Mouse (Mus musculus): ENCODE data around the gene Prr13.

Prr13 gene

GRCm38 (mm10) chr15:102458904-102459317 lies at the start of gene Prr13:
Gene Prr13, plus strand, starts transcription at chr15:102459028.
- peak; percentile 97 for DNase-seq

- peak; percentile 22 for DNase-seq
These were observed 49.5 kb upstream of the Prr13 start for GRCm38 (mm10) chr15:102409286-102409685.

DNA sequence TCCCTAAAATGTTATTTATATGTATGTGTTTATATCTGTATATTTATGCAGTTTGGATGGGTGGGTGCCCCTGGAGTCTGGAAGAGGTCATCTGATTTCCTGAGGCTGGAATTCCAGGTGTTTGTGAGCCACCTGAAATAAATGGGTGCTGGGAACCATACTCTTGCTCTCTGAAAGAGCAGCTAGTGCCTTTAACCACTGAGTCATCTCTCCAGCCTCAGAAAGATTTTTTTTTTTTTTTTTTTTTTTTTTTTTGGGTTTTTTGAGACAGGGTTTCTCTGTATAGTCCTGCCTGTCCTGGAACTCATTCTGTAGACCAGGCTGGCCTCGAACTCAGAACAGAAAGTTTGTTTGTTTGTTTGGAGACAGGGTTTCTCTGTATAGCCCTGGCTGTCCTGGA lies 47.8 kb upstream of the Prr13 start:
- DNase-seq: no peak

GRCm38 (mm10) chr15:102413687-102414086 lies 45.1 kb upstream of the Prr13 start:
- no peak for DNase-seq

GRCm38 (mm10) chr15:102417524-102417923 lies 41.3 kb upstream of the Prr13 start:
- DNase-seq: no peak

- DNase-seq: no peak
These were observed 37.8 kb upstream of the Prr13 start for GRCm38 (mm10) chr15:102420986-102421385.

- DNase-seq: no peak
These were observed 37.4 kb upstream of the Prr13 start for GRCm38 (mm10) chr15:102421437-102421836.

DNA sequence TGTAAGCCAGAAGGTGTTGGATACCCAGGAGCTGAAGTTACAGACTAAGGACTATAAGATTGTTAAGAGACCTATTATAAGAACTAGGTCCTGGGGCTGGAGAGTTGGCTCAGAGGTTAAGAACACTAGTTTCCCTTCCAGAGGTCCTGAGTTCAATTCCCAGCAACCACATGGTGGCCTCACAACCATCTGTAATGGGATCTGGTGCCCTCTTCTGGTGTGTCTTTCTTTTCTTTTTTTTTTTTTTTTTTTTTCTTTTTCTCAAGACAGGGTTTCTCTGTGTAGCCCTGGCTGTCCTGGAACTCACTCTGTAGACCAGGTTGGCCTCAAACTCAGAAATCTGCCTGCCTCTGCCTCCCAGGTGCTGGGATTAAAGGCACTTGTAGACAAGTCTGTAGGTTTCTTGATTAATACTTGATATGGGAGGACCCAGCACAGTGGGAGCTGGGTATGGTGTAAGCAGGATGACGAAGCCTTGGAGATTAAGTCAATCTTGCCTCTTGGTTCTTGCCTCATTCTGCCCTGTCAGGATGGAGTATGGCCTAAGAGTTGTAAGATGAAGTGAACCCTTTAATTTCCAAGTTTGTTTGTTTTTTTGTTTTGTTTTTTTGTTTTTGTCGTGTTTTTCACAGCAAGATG lies 35.1 kb upstream of the Prr13 start:
- no peak for DNase-seq

GRCm38 (mm10) chr15:102424657-102425056 lies 34.2 kb upstream of the Prr13 start:
- DNase-seq: no peak

- no peak for DNase-seq
These were observed 31.9 kb upstream of the Prr13 start for GRCm38 (mm10) chr15:102426963-102427362.

- DNase-seq: no peak
These were observed 26.8 kb upstream of the Prr13 start for GRCm38 (mm10) chr15:102432046-102432445.

- no peak for DNase-seq
These were observed 25.7 kb upstream of the Prr13 start for GRCm38 (mm10) chr15:102433173-102433572.

DNA sequence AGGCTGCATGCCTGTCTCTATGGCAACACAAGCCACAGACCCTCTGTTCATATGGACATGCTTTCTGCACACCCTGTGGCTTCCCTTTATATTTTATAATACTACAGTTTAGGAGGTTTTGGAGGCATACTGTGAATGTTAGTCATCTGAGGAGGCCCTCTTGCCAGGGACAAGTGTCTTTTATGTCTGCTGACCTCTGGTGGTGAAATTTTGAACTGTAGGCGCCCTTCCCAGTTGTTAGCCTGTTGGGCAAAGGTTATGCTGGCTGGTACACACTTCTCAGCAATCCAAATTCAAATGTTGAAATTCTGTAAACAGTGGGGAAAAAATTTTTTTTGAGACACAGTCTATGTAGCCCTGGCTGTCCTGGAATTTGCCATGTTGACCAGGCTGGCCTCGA lies 16.3 kb upstream of the Prr13 start:
- peak; percentile 65 for DNase-seq

DNA sequence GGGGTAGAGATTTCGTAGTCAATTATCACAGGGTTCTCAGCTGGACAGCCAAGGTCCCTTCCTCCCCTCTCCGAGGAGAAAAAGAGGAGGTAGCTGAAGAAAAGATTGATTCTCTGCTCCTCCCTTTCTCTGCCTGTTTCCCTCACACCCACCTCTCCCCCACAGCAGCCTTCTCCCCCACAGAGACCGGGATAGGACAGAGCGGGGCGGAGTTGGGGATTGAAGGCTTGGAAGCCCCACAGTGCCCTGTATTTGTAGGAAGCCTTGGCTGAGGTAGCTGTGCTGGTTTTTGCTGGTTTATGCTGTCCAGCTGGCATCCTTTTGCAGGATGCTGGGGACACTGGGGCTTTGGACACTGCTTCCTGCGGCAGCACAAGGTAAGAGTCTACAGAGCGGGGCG lies 13.7 kb upstream of the Prr13 start, which contains the start of gene Amhr2:
Amhr2 (plus strand) TSS at position 222 of the 400 bp plus-strand sequence.
- no peak for DNase-seq

- no peak for DNase-seq
These were observed 12.4 kb upstream of the Prr13 start for GRCm38 (mm10) chr15:102446448-102446847.

DNA sequence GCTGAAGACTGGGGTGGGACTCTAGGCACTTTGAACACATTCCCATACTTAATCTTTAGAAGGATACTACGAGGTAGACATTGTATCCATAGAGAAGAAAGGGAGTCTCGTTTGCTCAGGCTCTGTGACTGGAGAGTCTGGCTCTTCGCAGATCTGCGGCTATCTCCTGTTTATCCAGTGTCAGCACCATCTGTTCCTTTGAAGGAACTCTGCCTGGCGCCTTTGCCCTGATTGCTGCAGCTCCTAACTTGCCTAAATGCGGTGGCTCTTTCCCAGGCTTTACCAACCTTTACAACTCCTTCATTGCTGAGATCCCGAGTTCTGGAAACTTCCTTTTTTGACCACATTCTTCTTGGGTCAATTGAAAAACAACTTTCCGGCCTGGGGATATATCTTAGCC lies 9.5 kb upstream of the Prr13 start:
- DNase-seq: no peak

GRCm38 (mm10) chr15:102450928-102451327 lies 7.9 kb upstream of the Prr13 start:
- DNase-seq: no peak

DNA sequence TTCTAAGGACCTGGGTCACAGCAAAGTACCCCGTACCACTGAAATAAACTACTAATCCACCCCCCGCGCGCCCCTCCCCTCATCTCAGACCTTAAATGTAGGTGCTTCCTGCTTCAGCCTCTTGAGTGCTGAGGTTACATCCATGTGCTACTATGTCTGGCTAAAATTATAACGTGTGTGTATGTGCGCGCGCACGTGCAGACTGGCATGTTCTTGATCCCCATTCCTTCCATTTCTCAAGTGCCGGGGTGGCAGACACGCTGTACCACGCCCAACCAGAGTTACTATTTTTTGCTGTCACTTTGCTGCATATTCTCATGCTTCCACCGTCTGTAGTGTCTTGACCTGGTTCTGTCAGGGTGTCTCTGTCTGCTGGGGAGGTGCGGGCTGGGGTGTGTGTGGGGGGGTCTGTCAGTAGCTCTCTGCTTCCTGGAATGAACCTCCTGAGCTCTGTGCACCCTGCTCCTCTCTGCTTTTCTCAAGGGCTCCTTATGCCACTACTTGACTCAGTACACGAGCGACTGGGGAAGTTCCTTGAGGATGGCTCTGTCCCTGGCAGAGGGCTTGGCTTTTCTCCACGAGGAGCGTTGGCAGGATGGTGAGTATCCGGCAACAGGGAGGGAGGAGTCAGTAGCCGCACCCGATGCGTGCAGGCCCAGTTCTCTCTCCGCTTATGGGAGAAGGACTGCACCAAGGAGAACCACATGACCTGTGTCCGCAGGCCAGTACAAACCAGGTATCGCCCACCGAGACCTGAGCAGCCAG lies 7.0 kb upstream of the Prr13 start:
- DNase-seq: no peak

DNA sequence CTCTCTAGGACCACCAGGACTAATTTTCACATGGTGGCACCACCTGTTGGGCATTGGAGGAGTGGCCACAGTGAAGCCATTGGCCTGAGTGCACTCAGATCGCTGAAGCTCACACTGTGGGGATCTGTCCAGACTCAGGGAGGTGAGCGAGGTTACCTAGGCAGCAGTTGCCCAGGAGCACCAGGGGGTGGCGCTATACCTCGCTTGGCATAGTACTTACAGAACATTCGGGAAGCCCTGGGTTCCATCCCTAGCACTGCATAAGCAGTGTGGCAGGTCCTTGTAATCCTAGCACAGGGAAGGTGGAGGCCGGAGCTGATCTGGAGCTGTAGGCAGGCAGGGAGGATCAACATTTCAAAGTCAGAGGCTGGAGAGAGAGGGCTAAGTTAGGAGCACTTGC lies 2.8 kb upstream of the Prr13 start:
- DNase-seq: peak; percentile 41

GRCm38 (mm10) chr15:102458050-102458736 lies 635 bp upstream of the Prr13 start:
- no peak for DNase-seq

DNA sequence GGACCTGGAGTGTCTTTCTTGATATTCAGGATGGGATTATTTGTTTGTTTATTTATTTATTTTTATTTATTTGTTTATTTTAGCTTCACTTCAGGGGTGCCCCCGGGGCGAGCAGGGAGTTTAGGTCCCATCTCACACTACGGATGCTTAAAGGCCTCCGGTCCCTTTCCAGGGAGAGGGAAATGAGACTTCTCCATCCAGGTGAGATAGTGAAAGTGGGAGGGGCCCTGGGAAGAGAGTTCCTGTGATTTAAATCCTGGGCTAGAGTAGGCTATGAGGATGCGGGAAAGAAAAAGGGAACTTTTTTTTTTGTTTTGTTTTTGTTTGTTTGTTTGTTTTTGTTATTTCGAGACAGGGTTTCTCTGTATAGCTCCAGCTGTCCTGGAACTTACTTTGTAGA lies 553 bp downstream of the Prr13 start:
- DNase-seq: peak; percentile 44

DNA sequence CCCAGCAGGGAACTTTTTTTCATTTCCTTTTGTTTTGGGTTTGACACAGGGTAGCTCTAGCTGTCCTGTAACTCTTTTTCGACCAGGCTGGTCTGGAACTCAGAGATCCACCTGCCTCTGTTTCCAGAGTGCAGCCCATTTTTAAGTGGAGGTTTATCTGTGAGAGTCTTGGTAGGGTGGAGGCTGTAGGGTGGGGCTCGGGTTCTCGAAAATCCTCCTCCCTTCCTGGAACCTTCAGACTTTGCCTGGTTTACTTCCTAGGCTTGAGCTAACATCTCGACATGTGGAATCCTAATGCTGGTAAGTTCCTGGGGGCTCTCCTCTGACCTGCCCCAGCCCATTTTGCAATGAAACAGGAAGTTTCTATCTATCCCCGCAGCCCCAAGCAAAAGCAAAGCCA lies 1.0 kb downstream of the Prr13 start:
- DNase-seq: no peak

- DNase-seq: peak; percentile 55
These were observed 1.6 kb downstream of the Prr13 start for GRCm38 (mm10) chr15:102460409-102460808.

- DNase-seq: no peak
These were observed 2.1 kb downstream of the Prr13 start for GRCm38 (mm10) chr15:102460971-102461370.
